Mouse (Mus musculus): Measurements from ENCODE around the gene Cd70.

DNA sequence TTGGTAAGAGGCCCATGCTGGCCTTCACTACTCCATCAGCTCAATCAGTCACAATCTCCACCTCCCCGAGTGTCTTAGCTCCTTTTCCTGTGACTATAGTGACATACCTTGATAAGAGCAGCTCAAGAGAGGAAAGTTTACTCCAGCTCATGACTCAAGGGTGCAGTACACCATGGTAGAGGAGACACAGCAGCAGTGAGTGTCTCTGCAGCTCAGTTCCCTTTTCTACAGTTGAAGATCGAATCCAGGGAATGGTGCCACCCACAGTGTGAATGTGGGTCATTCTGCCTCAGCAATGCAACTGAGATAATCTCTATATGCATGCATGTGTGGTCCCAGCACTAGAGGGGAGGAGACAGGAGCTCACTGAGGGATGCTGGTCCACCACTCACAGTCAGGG, 36.1 kb upstream of the Cd70 start:
- no peak for TF ChIP-seq CTCF (IDR thresholded peaks at IDR 0.05; ENCODE audit: borderline replicate concordance, insufficient read depth, low read length)
- TF ChIP-seq POLR2A (IDR thresholded peaks at IDR 0.05; ENCODE audit: low read depth, low read length) = no peak
